Mouse (Mus musculus) left cerebral cortex, postnatal 10 days (tissue): Measurements from ENCODE around the gene Vegfb. TPM values are rescaled to one million over a fixed set of nuclear protein-coding genes. Genes with fewer than 3 reads are reported as not detected.

ENCODE experiments used
- DNase-seq, 2 experiments: peaks; one replicate each; pipeline ENCODE4 v3.0.0; 2021 to 2022; ENCODE audit warnings: low spot score in 2 of 2, mixed read lengths in 1 of 2; ENCODE audit errors: extremely low spot score in 1 of 2
- intact Hi-C: fragments of 180-260 bp; cut with DNase I; formaldehyde crosslinking; loops from one replicate; pipeline ENCODE4 v1.15.1; 2025
- total RNA-seq, 2 experiments: library from RNA; stranded (reverse); gene quantifications; 2 replicates each; pipeline ENCODE4 v1.2.3; 2021

The Vegfb gene
- total RNA-seq, 2 experiments from 2014 or later = 72.6 to 72.8 TPM

GRCm38 (mm10) chr19:6933102-6933435 lies 54.4 kb downstream of the Vegfb start:
- DNase-seq = no peak
- intact Hi-C loops = no loop called here

Other genes with a start within 250 kb of the Vegfb start
- gene Rps6ka4, start 147.0 kb downstream of the Vegfb start, total RNA-seq = 10 to 100 TPM; 25.7 to 31.1 TPM
- gene Ccdc88b, start 129.4 kb downstream of the Vegfb start, total RNA-seq = 1 to 10 TPM; 1.3 TPM
- gene Trmt112, start 78.0 kb downstream of the Vegfb start, total RNA-seq = 10 to 100 TPM; 42.5 to 49.6 TPM
- gene Prdx5, start 77.5 kb downstream of the Vegfb start, total RNA-seq = 100 to 1,000 TPM; 280 to 318 TPM
- gene Esrra, start 65.8 kb downstream of the Vegfb start, total RNA-seq = 10 to 100 TPM; 41.4 to 43.5 TPM
- gene Catsperz, start 62.3 kb downstream of the Vegfb start, total RNA-seq = 10 to 100 TPM; 14.0 to 20.6 TPM
- 10 to 100 TPM; 36.6 to 38.1 TPM for gene Kcnk4, start 53.1 kb downstream of the Vegfb start, total RNA-seq
- gene Bad, start 45.8 kb downstream of the Vegfb start, total RNA-seq = 10 to 100 TPM; 40.4 to 42.8 TPM
- gene Gpr137, start 45.2 kb downstream of the Vegfb start, total RNA-seq = 10 to 100 TPM; 78.7 to 79.5 TPM
- 10 to 100 TPM; 97.2 to 98.4 TPM for gene Ppp1r14b, start 12.7 kb downstream of the Vegfb start, total RNA-seq
- 10 to 100 TPM; 11.2 to 11.6 TPM for gene Plcb3, start 11.2 kb downstream of the Vegfb start, total RNA-seq
- 10 to 100 TPM; 65.3 to 65.5 TPM for gene Fkbp2, start 7.2 kb downstream of the Vegfb start, total RNA-seq
- 10 to 100 TPM; 15.8 to 19.4 TPM for gene Dnajc4, start 4.9 kb upstream of the Vegfb start, total RNA-seq
- gene Nudt22, start 8.5 kb upstream of the Vegfb start, total RNA-seq = 1 to 10 TPM; 9.2 to 9.5 TPM
- gene Trpt1, start 8.5 kb upstream of the Vegfb start, total RNA-seq = 10 to 100 TPM; 20.2 to 20.8 TPM
- gene Fermt3, start 31.8 kb upstream of the Vegfb start, total RNA-seq = 1 to 10 TPM; 3.7 to 5.5 TPM
- 100 to 1,000 TPM; 136 TPM for gene Stip1, start 52.3 kb upstream of the Vegfb start, total RNA-seq
- 1 to 10 TPM; 8.0 to 8.9 TPM for gene Macrod1, start 69.2 kb upstream of the Vegfb start, total RNA-seq
- 10 to 100 TPM; 23.0 to 26.0 TPM for gene Flrt1, start 118.1 kb upstream of the Vegfb start, total RNA-seq
- gene Otub1, start 218.7 kb upstream of the Vegfb start, total RNA-seq = 100 to 1,000 TPM; 222 to 235 TPM
- gene Cox8a, start 230.0 kb upstream of the Vegfb start, total RNA-seq = 100 to 1,000 TPM; 855 to 924 TPM